Mouse (Mus musculus): ENCODE data around the gene Vps54.
A peak's percentile ranks its signal among the peaks of the same experiment; 100 is the strongest.
"Not testable (repeated sequence)": the region's sequence is repeated elsewhere in the genome, so short reads cannot be mapped to it uniquely, and the experiment has no call there.

Gene Vps54

DNA sequence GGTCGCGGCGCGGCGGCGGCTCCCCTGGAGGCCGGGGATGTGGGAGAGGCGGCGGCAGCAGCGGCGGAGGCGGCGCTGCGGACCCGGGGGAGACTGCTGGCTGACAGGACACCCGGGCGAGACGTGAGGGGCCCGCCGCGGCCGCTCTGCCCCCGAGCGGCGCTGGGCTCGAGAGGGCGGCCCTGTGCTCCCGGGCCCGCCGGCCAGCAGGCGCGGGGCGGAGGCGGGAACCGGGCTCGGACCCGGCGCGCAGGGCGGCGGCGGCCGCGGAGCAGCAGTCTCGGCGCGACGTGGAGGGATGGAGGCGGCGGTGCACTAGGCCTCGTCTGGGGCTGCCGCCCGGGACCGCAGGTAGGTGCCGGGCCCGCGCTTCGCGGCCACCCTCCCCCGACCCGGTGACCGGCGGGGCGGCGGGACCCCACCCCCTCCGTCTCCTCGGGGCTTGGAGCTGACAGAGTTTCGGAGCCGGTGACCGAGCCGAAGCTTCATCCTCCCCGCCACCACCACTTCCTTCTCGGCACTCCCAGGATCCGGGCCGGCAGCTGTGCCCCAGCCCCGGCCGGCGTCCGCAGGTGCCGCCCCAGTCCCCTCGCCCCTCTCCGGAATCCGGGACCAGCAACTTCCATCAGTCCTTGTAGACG is at the start of gene Vps54:
Gene Vps54, plus strand, starts transcription at position 261 of the 641 bp plus-strand sequence.
- peak; percentile 30 to 39 for DNase-seq (ENCODE audit: low spot score in 2 of 2)

DNA sequence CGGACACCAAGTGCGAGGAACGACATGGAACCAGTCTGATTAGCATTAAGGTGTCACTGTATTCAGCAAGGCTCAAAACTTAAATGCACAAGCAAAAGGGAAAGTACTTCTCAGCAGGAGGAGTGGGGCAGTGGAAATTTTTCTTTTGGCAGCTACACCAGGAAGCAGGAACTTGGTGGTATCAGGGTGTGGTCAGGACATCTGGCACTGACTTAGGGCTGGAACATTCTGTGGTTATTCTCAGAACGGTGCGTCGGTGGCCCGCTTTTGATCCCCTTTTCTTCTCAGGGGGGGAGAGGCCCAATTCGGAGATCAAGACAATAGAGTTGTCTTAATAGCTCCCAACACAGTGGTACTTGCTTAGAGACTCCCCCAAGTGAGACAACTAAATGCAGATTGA is 47.3 kb upstream of the Vps54 start:
- DNase-seq (ENCODE audit: low spot score in 2 of 2): not testable (repeated sequence)

DNA sequence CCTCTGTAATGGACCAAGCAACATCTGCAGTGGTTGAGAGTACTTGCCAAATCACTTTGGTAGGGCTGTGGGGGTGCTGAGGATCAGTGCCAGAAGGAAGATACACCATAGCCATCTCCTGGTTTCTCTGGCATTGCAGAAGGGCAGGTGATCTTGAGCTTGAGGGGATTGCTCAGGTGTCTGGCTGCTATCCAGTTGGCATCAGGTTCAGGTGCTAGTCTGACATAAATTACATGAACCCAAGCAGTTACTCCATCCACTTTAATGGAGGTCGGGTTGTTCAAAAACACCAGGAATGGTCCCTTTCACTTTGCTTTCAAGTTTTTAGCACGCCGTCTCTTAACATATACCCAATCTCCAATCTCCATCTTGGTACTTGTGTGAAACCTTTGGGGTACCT is 44.2 kb upstream of the Vps54 start:
- no peak for DNase-seq (ENCODE audit: low spot score in 2 of 2)

DNA sequence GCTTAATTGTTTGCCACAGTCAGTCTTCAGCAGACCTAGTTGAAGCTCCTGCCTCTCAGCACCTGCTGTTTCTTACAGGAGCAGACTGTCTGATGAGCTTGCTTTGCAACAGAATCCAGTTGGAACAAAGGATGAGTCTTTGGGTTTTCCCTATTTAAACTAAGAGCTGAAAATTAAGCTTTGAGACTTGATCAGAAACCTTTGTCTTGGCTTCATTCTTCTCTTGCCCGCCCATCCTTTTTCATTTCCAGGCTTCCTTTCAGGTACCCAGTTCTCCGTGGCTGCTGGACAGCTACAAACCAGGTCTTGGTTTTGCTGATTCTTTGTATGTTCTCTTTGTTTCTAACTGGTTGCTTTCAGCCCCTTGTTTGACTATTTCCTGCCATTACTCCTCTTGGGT is 30.0 kb upstream of the Vps54 start:
- DNase-seq (ENCODE audit: low spot score in 2 of 2): no peak

DNA sequence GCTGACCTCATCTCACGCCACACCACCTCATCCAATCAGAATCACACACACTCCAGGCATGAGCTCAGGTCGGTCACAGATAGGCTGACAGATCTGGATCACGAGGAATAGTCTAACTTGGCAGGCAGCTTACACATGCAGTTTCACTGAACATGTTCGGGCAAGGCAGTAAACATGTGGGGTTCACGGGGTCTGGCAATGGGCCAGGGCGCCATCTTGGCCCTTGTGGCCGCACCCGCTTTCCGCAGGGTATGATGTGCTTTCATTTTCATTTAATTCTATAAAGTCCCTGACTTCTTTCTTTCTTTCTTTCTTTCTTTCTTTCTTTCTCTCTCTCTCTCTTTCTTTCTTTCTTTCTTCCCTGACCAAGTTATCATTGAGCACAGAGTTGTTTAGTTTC is 29.4 kb upstream of the Vps54 start:
- not testable (repeated sequence) for DNase-seq (ENCODE audit: low spot score in 2 of 2)

DNA sequence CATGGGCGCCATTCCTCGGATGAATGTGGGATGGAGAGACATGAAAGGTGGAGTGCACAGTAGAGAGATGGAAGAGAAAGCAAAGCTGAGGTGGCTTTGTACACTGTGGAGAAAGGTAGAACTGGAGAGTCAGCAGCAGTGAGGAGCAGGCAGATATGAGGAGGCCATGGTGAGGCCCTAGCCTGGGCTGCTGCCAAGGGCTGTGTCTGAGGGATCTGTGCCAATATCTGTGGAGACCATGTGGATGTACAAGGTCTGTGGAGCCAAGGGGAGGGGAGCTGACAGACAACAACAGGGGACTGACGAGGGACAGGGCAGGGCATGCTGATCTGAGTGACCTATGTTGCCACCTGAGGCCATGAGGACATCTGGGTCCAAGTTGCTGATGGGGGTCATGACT is 21.7 kb upstream of the Vps54 start:
- no peak for DNase-seq (ENCODE audit: low spot score in 2 of 2)

DNA sequence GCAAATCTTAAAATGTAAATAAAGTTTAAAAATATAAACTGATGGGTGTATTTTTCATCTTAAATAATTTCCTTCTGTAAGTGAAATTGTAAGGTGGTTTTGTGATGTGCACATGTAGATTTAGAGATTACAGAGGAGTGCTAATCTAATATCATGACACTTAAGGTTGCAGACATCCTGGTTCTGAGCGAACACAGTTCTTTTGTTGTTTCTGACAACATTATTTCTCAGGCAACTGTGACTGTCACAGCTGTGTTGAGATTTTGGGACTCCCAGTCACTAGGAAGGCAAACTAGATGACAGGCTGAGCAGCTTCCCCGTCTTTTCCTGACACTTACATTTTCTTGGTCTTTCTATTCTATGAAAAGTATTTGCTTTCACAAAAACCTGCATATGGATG is 19.8 kb upstream of the Vps54 start:
- DNase-seq (ENCODE audit: low spot score in 2 of 2): no peak

DNA sequence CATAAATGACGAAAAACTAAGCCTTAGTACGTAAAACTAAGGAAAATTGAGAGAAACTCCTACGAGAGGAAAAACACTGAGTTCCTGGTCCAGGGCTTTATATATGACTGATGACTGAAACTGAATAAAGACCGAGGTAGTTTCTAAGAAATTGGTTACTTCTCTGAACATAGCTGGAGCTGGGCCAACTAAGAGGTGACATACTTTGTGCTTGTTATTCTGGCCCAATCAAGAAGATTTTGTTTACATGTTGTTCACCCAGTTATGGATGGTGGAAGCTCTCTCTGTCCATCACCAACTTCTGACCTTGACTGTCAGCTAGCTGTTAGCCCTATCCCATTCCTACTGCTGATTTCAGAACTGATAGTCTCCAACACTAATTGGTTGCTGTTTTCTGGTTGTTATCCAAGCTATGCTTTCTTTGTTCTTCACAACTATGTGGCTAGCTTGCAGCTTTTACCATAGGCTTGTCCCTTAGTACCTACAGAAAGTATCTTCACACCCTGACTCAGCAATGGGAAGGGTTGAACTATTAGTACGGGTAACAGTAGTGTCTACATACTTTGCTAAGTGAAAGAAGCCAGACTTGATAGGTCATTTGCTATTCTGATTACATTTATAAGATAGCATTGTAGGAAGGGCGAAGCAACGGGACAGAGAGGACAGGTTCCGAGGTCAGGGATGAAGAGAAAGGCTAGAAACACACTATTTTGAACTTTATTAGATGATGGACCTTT is 19.1 kb upstream of the Vps54 start:
- DNase-seq (ENCODE audit: low spot score in 2 of 2): no peak

DNA sequence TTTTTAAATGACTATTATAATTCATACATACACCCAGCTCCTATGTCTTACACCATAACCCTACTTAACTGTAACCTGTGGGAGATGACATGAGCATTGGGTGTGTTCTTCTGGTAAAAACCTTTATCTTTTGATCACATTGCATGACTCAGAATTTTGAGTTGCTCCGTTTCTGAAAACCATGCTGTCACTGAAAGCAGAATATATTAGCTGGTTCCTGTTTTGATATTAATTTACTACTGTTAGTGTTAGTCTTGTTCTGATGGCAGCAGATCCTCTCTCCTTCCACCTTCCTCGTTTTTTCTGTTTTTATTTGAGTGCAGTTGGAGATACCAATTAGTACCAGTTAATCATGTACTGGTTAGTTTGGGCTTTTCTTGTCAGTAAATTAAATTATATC is 18.3 kb upstream of the Vps54 start:
- DNase-seq (ENCODE audit: low spot score in 2 of 2): no peak

DNA sequence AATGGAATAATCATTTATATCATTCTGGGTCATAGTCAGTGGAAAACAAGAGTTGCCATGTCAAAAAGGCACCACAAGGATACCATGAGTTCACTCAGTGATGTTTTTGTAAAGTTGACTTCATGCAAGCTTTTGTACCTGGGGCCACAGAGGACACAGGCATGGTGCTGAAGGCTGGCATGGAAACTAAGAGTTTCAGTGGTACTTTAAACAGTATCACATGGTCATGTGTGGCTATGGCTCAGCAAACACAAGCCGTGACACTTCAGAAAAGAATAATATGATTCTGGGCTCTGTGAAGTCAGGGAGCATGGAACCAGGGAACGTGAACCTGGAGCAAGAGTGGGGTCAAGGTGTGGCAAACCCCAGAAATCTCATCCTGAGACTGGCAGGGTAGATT is 17.7 kb upstream of the Vps54 start:
- no peak for DNase-seq (ENCODE audit: low spot score in 2 of 2)

DNA sequence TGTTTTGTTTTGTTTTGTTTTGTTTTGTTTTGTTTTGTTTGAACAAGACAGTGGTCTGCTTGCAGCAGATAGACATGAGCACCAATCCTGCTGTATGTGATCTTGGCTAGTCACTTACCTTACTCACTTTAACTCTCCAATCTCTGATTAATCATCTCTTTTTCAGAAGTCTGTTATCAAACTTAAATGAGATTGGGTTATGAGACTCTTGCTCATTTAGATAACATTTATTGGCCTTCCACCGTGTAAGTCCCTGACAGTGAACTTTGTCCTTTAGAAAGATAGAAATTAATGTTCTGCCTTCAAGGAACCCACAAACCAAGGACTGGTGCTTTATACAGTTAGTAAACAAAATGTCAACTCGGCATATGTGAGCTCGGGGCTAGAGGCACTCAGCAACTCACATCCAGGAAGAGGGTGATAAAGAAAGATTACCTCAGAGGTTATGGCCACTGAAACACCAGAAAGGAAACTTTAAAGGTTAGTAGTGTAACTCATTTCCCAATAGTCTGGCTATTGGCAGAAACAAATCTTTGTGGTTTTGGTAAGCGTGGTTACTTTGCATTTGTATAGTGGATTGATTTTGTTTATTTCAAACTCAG is 16.4 kb upstream of the Vps54 start:
- no peak for DNase-seq (ENCODE audit: low spot score in 2 of 2)

DNA sequence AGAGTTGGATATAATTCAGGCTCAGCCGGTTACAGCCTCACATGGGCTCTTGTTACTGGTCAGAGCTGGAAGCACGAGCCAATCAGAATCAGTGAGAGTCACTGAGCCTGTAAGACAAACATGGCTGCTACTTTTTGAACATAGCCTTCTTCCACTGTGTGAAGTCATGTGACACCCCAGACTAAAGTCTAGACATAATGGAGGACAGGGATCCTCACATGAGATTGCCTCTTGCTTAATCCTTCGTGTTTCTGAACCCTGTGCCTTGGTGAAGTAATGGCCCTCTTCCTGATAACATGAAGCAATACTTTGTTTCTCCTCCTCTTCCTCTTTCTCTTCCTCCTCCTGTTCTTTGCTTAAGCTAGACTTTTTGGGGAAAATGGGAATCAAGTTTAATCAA is 15.5 kb upstream of the Vps54 start:
- DNase-seq (ENCODE audit: low spot score in 2 of 2): no peak

DNA sequence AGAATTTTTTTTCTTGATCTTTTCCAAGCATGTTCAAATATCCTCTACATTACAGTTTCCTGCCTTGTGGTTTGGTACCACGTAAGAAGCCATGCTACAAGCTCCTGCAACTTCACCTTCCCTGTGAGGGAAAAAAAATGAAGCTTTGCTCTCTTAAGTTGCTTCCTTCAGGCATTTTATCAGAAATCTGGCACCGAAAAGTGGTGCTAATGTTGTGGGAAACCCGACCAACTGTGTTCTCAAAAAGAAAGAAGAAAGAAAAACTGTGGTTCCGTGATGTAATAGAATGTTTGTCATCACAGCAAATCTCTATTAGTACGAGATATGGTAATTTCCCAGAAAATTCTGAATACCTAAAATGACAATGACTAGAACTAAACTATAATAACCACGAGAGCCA is 15.0 kb upstream of the Vps54 start:
- no peak for DNase-seq (ENCODE audit: low spot score in 2 of 2)

DNA sequence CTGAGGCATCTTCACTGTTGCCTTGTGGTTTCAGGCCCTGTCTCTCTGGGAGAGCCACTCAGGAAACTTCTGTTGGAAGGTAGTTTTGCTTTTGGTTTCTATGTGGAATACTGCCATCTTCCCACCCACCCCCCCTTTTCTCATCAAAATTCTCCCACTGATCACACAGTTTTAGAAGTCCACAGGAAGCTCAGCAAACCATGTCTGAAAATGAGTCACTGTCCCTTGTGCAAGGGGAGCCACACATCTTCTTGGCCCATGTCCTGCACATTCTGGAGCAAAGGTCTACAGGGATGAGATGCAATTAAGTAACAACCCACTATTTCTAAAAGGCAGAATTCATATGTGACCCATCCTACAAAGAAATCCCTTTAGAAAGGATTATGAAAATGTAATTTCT is 14.6 kb upstream of the Vps54 start:
- no peak for DNase-seq (ENCODE audit: low spot score in 2 of 2)

DNA sequence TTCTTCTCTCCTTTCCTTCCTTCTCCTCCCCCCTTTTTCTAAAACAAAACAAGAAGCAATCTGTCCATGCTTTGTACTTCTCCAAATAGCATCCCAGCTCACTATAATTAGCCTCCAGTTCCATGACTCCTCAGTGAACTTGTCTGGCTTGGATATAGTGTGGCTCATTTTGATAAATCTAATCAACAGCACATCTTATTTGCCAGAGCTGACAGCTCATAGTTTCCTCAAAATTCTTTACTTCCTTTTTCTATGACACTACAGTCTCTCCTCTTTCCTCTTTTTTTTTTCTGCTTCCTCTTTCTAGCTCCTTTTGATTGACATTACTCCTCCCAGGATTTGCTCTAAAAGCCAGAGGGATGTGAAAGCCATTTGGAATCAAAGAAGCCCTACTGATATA is 14.1 kb upstream of the Vps54 start:
- DNase-seq (ENCODE audit: low spot score in 2 of 2): no peak

DNA sequence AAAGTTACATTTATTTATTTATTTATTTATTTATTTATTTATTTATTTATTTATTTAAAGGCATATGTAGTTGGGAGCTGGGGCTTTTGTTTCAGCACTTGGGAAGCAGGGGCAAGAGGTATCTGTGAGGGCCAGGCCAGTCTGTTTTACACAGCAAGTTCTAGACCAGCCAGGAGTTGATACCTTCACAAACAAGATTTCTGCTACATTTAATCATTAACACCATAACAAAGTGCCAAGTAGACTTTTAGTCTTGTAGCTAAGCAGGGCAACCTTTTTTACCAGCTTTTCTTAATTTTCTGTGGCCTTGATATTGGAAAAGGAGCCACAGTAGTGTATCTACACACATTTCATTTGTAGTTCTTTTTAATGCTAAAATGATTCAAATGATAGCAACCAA is 3.7 kb upstream of the Vps54 start:
- no peak for DNase-seq (ENCODE audit: low spot score in 2 of 2)

DNA sequence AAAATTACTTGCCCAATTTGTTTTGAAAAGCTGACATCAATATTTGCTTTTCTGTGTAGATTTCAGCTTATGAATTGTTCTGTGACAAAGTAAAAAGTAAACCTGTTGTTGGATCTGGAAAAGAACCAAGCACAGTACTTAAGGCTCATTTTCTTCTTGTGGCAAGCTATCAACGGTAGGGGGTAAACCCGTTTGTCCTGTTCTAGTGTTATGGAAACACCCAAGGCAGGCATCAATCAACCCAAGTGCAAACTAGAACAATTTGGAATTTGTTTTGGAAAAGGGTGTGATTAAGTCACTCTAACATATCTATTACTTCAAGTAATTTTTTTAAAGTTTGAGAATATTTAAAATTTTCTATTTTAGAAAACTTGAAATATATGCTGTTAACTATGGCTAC is 3.3 kb upstream of the Vps54 start:
- DNase-seq (ENCODE audit: low spot score in 2 of 2): no peak

DNA sequence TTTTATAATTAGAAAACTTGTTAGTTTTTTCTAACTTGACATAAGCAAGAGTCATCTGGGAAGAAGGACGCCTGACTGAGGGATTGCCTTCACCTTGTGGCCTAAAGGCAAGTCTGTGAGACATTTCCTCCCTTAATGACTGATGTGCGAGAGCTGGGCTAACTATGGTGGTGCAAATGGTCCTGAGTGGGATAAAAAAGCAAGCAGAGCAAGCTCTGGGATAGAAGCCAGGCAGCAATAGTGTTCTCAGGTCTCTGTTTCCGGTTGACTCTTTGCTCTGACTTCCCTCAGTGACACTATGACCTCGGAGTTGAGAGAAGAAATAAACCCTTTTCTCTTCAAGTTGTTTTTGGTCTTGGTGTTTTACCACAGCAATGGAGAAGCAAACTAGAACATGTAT is 2.1 kb upstream of the Vps54 start:
- no peak for DNase-seq (ENCODE audit: low spot score in 2 of 2)

DNA sequence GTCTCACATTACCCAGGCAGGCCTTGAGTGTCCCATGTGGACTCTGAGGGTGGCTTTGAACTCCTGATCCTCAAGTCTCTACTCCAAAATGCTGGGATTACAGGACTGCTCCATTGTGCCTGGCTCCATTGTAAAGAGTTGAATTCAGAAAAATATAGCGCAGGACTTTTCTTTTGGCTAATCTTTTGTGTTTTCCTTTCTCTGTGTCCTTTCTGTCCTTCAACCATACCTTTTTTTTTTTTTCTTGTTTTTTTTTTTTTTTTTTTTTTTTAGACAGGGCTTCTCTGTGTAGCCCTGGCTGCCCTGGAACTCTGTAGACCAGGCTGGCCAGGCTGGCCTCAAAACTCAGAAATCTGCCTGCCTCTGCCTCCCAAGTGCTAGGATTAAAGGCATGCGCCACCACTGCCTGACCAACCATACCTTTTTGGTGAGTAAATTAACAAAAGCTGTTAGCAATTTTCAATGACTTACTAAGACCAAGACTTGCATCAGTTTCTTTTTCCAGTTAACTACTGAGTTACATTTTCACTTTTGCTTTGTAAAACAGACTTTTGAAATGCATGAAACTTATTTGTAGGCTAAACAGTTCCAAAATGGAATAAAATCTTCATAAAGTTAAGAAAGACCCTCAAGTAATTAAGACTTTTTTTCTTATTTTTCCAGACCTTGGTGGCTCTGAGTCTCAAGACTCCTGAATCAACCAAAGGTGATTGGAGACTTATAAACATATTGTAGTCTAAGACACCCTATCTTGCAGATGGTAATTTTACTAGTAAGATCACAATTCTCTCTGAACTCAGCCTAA is 1.4 kb upstream of the Vps54 start:
- DNase-seq (ENCODE audit: low spot score in 2 of 2): no peak

DNA sequence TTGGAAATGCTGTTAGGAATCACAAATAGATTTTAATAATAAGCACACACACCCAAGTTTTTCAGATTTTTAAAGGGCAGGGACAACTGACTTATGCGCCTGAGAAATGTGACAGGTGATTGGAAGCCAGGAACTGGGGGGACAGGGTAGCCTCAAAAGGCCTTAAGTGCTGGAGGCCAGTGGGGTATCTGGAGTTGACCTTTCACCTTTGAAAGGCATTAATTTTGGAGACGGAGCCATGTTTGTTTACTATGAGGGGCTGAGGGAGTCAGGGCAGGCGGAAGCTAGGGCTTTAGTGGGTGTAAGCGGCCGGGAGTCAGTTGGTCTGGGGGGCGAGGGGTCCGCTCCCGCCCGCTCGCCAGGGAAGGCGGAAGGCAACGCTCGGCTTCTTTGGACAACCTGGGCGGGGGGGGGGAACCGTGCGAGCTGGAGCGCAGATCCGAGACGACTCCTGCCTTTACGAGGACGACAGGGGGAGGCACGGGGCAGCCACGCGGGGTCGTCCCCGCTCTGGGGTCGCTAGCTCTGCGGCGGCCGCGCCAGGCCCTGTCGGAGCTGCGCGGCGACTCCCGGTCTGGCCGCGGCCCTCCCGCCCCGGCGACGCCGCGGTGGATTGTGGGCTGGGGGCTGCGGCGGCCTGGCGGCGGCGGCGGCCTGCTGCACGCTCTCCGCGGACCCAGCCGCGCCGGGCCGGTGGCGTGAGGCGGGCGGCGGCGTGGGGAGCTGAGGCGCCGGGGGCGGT is 631 bp upstream of the Vps54 start:
- DNase-seq (ENCODE audit: low spot score in 2 of 2): peak in 1 of 2 experiments; percentile 44

DNA sequence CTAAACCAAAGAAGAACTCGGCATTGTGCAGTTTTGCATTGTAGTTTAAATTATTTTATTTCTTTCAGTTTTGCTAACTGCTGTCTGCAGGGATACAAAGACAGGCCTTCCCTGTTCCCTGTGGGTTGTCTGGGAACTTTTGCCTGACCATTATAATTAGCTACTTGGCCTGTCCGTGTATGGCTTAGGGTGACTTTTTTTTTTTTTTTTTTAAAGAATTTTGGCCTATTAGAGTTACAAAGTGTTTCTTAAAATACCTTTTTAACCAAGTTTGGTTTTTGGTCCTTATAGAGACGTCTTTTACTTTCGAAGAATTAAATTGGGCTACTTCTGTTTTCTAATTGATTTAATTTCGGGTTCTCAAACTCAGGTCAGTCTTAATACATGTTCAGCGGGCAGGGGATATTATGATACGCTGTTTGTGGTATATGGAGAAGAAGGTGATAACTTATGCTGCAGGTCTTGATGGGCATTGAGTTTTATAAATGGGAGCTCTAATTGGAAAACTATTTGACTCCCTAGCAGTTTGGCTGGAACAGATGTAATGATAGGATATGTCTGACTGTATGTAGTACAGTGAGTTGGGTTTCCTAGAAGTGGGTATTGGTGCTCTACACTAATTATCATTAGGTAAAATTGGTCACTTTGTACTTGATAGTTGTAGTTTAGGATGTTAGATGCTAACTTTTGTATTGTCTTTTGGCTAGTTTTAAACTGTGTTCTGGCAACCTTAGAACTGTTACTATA is 855 bp downstream of the Vps54 start:
- DNase-seq (ENCODE audit: low spot score in 2 of 2): no peak

Measured in natural killer cell, adult 2 months (primary cell).